In the genomic region with DNA sequence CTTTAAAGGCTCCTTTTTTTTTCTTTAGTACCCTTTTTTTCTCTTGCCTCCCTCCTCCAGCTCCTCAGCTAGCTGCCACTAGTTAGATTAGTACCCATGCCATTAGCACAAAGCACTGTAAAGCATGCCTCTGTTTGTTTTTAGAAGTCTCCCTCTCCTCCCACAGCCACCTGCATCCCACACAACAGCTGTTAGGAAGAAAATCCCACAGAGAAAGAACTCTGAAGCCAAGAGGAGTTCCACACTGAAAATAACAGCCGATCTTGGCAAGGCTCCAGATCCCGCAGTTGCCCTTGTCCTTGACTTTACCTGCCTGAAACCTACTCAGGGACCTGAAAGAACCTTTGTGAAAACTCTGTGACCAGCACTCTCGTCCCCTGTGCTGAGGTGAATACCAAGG, we compare ENCODE assay signal across 10 mouse cellular contexts. TPM values are rescaled to one million over a fixed set of nuclear protein-coding genes. Genes with fewer than 3 reads are reported as not detected.
DNase-seq lines count a peak whose midpoint lies in the region; ATAC-seq and TF ChIP-seq lines count a peak whose summit lies in the region.
"Had no signal": no experiment of that assay in that cellular context is flagged by ENCODE, and none has a peak within 500 bp of the region (broad histone marks: within the 10 kb centered on the region; RNA-seq: fewer than 3 reads in every experiment).

No protein-coding gene starts in this region.

- 53% methylated on average over 3 of the region's 3 CpGs for WGBS in kidney, embryonic 14.5 days
- WGBS in olfactory bulb, adult 2 months, result 18% methylated on average over 3 of the region's 3 CpGs

- no peak overlapping the region for H3K4me3 ChIP-seq in kidney, embryonic 14.5 days (ENCODE audit: low read length)
- no peak overlapping the region for H3K4me3 ChIP-seq in olfactory bulb, adult 2 months (ENCODE audit: insufficient read depth, low read depth, low read length)
- H3K4me3 ChIP-seq: limb, embryonic 15.5 days had no signal

- H3K4me2 ChIP-seq in kidney, embryonic 14.5 days (replicated peaks; ENCODE audit: low read depth, low read length), result no peak overlapping the region
- H3K4me2 ChIP-seq: limb, embryonic 15.5 days had no signal

- no peak overlapping the region for H3K27ac ChIP-seq in kidney, embryonic 14.5 days (ENCODE audit: low read depth, low read length)
- peak overlapping the region; percentile 86 for H3K27ac ChIP-seq in olfactory bulb, adult 2 months (ENCODE audit: insufficient read depth, low read depth, low read length)
- H3K27ac ChIP-seq: limb, embryonic 15.5 days had no signal

- no peaks in the 10 kb centered on the region for H3K9me3 ChIP-seq in kidney, embryonic 14.5 days (ENCODE audit: control insufficient read depth, low read length)
- H3K9me3 ChIP-seq: limb, embryonic 15.5 days had no signal

- H3K36me3 ChIP-seq in kidney, embryonic 14.5 days (ENCODE audit: control insufficient read depth, insufficient read depth, low read length), result no peaks in the 10 kb centered on the region
- H3K36me3 ChIP-seq: limb, embryonic 15.5 days had no signal

- no peaks in the 10 kb centered on the region for H3K27me3 ChIP-seq in kidney, embryonic 14.5 days (ENCODE audit: control insufficient read depth, insufficient read depth, low read length)
- H3K27me3 ChIP-seq: limb, embryonic 15.5 days had no signal

- H3K9ac ChIP-seq in kidney, embryonic 14.5 days (ENCODE audit: low read depth, low read length), result no peak overlapping the region
- H3K9ac ChIP-seq: limb, embryonic 15.5 days had no signal

- no peak for TF ChIP-seq POLR2A in olfactory bulb, adult 2 months (IDR thresholded peaks at IDR 0.05; ENCODE audit: insufficient read depth, low read depth, low read length)

- TF ChIP-seq CTCF in olfactory bulb, adult 2 months (IDR thresholded peaks at IDR 0.05; ENCODE audit: insufficient read depth, low read depth, low read length), result no peak

- peak; percentile 40 for DNase-seq in kidney, adult 11 months
- peak; percentile 66 to 72 for DNase-seq in cerebellum, postnatal 14 days
- peak; percentile 12 to 40 for DNase-seq in kidney, postnatal 36 days
- DNase-seq in thymus, adult 18-20 months, result no peak
- no peak for DNase-seq in adrenal gland, postnatal 14 days
- no peak for DNase-seq in gastrocnemius, adult 8-10 months (ENCODE audit: low spot score in 2 of 2)

- no peaks in the 10 kb centered on the region; the same call in 1 of the 2 replicates for H3K4me1 ChIP-seq in kidney, embryonic 14.5 days (ENCODE audit: control insufficient read depth, insufficient read depth, low read length)
- H3K4me1 ChIP-seq in olfactory bulb, adult 2 months (ENCODE audit: control insufficient read depth, insufficient read depth, low read length), result peaks cover 11% of the 10 kb centered on the region

- no peak for ATAC-seq in kidney, embryonic 14.5 days (ENCODE audit: low FRiP score, low TSS enrichment)

RNA-seq across cellular contexts. Expression of gene Rasgrp1, which starts 38.5 kb away (rescaled TPM):
- 0.11 and 0.38 TPM in 2 replicates for polyA plus RNA-seq in kidney, embryonic 14.5 days (2014; fragmentation: Nextera tagmentation; extraction: Ambion mirVana)
- 241 and 242 TPM in 2 replicates for polyA plus RNA-seq in olfactory bulb, adult 2 months (2012; ENCODE audit: insufficient read depth, insufficient read length, low replicate concordance, missing spikeins)
- 1.7 and 9.8 TPM in 2 replicates for total RNA-seq in adrenal gland, postnatal 14 days (2021)
- total RNA-seq in gastrocnemius, adult 8-10 months (2022), result under 1 TPM in 1 of 4 experiments, not detected in 3; 0.10 TPM
- total RNA-seq: common myeloid progenitor, adult 5-6 weeks had no signal

Comparison
In these comparisons a context has a peak if more than half of its experiments do, and no peak if none do; other contexts are left out.
1. DNase-seq: peak in kidney, adult 11 months (single experiment), cerebellum, postnatal 14 days (2 of 2) and kidney, postnatal 36 days (2 of 2); none in thymus, adult 18-20 months (0 of 2), adrenal gland, postnatal 14 days (single experiment) and gastrocnemius, adult 8-10 months (0 of 2).